Mouse (Mus musculus) B cell, adult (primary cell): ENCODE data around the gene Vmn1r225. TPM values are rescaled to one million over a fixed set of nuclear protein-coding genes. Genes with fewer than 3 reads are reported as not detected.

ENCODE experiments used
- total RNA-seq: library from RNA; stranded (reverse); gene quantifications from 4 replicates; pipeline ENCODE4 v1.2.4, GENCODE M21; 2023; ENCODE audit not compliant: inconsistent age

The Vmn1r225 gene
- not detected in 4 replicates for total RNA-seq

GRCm38 (mm10) chr17:20497858-20498257 lies at the start of gene Vmn1r225:
Gene Vmn1r225, plus strand, starts transcription at chr17:20498158.

GRCm38 (mm10) chr17:20481231-20481630 lies 16.7 kb upstream of the Vmn1r225 start, which contains the start of gene Vmn2r108:
Gene Vmn2r108, minus strand, starts transcription at chr17:20481331.

Other genes starting within 250 kb of the Vmn1r225 start
- not detected in 4 replicates for gene Vmn2r106, start 212.6 kb upstream of the Vmn1r225 start, total RNA-seq
- not detected in 4 replicates for gene Vmn2r107, start 152.9 kb upstream of the Vmn1r225 start, total RNA-seq
- gene Vmn1r224, start 84.0 kb upstream of the Vmn1r225 start, total RNA-seq: not detected in 4 replicates
- gene Vmn2r108, start 16.8 kb upstream of the Vmn1r225 start, total RNA-seq: 0.06 to 0.10 TPM (median 0.10 TPM) in 3 of 4 replicates, not detected in the other
- gene Vmn2r109, start 66.6 kb downstream of the Vmn1r225 start, total RNA-seq: not detected in 4 replicates
- gene Vmn2r110, start 98.3 kb downstream of the Vmn1r225 start, total RNA-seq: not detected in 4 replicates
- not detected in 4 replicates for gene Fpr-rs3, start 126.7 kb downstream of the Vmn1r225 start, total RNA-seq
- gene Vmn1r226, start 184.7 kb downstream of the Vmn1r225 start, total RNA-seq: not detected in 4 replicates
- gene Vmn1r227, start 231.7 kb downstream of the Vmn1r225 start, total RNA-seq: not detected in 4 replicates